Mouse (Mus musculus): Measurements from ENCODE around the gene Fam222b. TPM values are rescaled to one million over a fixed set of nuclear protein-coding genes. Genes with fewer than 3 reads are reported as not detected.
"Not testable (repeated sequence)": the region's sequence is repeated elsewhere in the genome, so short reads cannot be mapped to it uniquely, and the experiment has no call there.

The Fam222b gene
- polyA plus RNA-seq, 1 experiment from 2014 or later: 24.2 TPM

DNA sequence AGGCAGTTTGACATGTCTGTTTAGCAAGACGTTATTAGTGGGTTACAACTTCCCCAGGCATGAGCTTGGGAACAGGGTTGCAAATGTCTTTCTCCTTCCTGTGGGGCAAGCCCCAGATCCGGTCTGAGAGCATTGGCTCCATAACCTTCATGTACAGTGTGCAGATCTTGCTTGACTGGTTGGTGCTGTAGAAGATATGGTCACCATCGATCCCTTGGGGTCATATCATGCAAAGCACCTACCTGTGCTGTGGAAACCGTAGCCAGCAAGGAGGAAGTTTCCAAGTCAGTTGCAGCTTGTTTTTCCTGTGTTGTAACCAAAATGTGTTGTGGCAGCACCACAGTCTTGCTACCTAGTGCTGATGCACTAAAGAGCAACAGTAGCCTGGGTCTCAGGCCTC is 32.3 kb downstream of the Fam222b start:
- H3K36me3 ChIP-seq (replicated peaks): peaks cover 41% of the 10 kb centered on the region
- WGBS: 97% methylated on average over 4 of the region's 4 CpGs
- DNase-seq (ENCODE audit: extremely low spot score, low spot score): no peak
- H3K4me1 ChIP-seq: peaks cover 7% of the 10 kb centered on the region
- H3K9me3 ChIP-seq: no peaks in the 10 kb centered on the region
- H3K4me3 ChIP-seq: no peak overlapping the region
- H3K27ac ChIP-seq: no peak overlapping the region
- no peaks in the 10 kb centered on the region for H3K27me3 ChIP-seq (ENCODE audit: poor library complexity, severe bottlenecking)

DNA sequence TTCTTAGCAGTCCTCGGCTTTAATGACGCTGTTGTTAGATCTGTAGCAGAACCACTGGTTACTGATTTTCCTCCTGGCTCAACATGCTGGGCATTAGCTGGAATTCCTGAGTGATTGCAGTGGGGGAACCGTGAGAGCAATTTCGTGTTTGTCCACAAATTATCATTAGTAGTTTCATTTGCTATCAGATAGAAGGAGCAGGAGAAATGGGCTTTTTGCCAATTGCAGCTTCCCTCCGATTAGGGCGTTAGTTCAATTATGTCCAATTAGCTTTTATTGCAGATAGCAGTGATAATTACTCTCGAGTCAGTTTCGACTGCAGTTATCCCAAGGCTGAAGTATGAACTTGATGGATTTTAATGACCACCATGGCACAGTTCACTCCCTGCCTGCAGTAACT is 35.0 kb downstream of the Fam222b start:
- Histone ChIP-seq H3K27me3 (ENCODE audit: poor library complexity, severe bottlenecking) (no peaks in the 10 kb centered on the region), H3K4me1 (peaks cover 7% of the 10 kb centered on the region), H3K9me3 (no peaks in the 10 kb centered on the region), H3K4me3 (no peak overlapping the region), H3K27ac (no peak overlapping the region), H3K36me3 (replicated peaks) (peaks cover 35% of the 10 kb centered on the region)
- DNase-seq (ENCODE audit: extremely low spot score, low spot score): no peak
- 94% methylated on average over 8 of the region's 8 CpGs for WGBS

DNA sequence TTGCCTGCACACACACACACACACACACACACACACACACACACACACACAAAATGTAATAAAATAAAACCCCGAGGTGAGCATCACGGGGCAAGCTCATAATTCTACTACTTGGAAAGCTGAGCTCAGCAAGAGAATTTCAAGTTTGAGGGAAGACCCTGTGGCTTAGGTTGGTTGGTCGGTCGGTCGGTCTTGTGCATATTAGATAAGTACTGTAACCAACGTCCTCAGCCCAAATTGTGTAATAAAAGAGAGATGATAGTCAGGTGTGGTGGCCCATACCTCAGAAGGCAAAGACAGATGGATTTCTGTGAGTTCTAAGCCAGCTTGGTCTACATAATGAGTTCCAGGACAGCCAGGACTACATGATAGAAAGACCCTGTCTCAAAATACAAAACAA is 39.5 kb downstream of the Fam222b start:
- H3K4me3 ChIP-seq: no peak overlapping the region
- 0 out of 2 replicates have a peak, but pooled peaks cover 4% of the 10 kb centered on the region for H3K4me1 ChIP-seq
- peaks cover 27% of the 10 kb centered on the region for H3K36me3 ChIP-seq (replicated peaks)
- no peaks in the 10 kb centered on the region for H3K9me3 ChIP-seq
- H3K27me3 ChIP-seq (ENCODE audit: poor library complexity, severe bottlenecking): no peaks in the 10 kb centered on the region
- 97% methylated on average over 6 of the region's 6 CpGs for WGBS
- DNase-seq (ENCODE audit: extremely low spot score, low spot score): no peak
- H3K27ac ChIP-seq: no peak overlapping the region

DNA sequence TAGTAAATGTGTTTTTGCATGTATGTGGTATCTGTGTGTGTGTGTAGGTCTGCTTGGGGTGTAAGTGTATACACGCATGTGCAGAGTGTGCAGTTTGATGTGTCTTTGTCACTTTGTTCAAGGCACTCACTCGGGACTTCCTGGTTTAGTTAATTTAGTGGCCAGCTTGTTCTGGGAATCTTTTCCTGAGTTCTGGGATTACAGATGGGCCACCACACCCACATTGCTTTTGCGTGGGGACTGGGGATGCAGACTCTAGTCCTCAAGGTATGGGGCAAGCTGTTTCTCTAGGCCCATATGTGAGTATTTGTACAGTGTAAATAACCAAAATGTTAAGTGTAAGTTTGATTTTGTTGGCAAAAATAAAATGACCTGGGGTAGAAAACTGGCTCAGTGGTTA is 39.9 kb downstream of the Fam222b start:
- 82% methylated on average over 3 of the region's 3 CpGs for WGBS
- no peaks in the 10 kb centered on the region for H3K9me3 ChIP-seq
- no peak overlapping the region for H3K4me3 ChIP-seq
- no peaks in the 10 kb centered on the region for H3K27me3 ChIP-seq (ENCODE audit: poor library complexity, severe bottlenecking)
- DNase-seq (ENCODE audit: extremely low spot score, low spot score): no peak
- 0 out of 2 replicates have a peak, but pooled peaks cover 4% of the 10 kb centered on the region for H3K4me1 ChIP-seq
- peaks cover 23% of the 10 kb centered on the region for H3K36me3 ChIP-seq (replicated peaks)
- no peak overlapping the region for H3K27ac ChIP-seq

DNA sequence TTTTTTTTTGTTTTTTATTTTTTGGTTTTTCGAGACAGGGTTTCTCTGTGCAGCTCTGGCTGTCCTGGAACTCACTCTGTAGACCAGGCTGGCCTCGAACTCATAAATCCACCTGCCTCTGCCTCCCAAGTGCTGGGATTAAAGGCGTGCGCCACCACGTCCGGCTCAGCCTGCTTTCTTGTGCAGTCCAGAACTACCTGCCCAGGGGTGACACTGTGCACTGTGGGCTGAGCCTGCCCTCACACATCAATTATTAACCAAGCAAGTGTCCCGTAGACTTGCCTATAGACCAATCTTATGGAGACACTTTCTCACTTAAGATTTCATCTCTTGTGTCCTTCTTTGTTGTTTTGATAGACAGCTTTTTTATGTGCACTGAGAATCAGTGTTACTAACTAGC is 40.9 kb downstream of the Fam222b start:
- not testable (repeated sequence) for H3K4me3 ChIP-seq; H3K27me3 ChIP-seq (ENCODE audit: poor library complexity, severe bottlenecking); H3K9me3 ChIP-seq; DNase-seq (ENCODE audit: extremely low spot score, low spot score); H3K4me1 ChIP-seq; H3K27ac ChIP-seq
- WGBS: 94% methylated on average over 7 of the region's 7 CpGs
- H3K36me3 ChIP-seq (replicated peaks): peaks cover 17% of the 10 kb centered on the region

DNA sequence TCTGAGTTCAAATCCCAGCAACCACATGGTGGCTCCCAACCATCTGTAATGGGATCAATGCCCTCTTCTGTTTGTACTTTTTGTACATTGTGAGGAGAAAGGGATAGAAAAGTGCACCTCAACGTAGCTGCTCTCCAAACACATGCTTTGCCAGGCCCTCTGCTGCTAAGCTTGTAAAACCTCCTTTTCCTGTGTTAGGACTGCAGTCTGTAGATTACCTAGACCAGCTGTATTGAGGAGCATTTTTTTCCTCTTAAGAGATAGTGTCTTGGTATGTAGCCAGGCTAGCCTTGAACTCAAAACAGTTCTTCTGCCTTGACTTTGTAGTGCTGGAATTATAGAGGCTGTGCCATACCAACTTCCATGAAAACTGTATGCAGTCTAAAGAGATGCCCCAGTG is 41.7 kb downstream of the Fam222b start:
- Histone ChIP-seq H3K9me3 (no peaks in the 10 kb centered on the region), H3K27ac (no peak overlapping the region), H3K36me3 (replicated peaks) (peaks cover 11% of the 10 kb centered on the region), H3K4me1 (0 out of 2 replicates have a peak, but pooled peaks cover 4% of the 10 kb centered on the region), H3K27me3 (ENCODE audit: poor library complexity, severe bottlenecking) (no peaks in the 10 kb centered on the region), H3K4me3 (no peak overlapping the region)
- 94% methylated on average over 1 of the region's 1 CpGs for WGBS
- DNase-seq (ENCODE audit: extremely low spot score, low spot score): no peak

DNA sequence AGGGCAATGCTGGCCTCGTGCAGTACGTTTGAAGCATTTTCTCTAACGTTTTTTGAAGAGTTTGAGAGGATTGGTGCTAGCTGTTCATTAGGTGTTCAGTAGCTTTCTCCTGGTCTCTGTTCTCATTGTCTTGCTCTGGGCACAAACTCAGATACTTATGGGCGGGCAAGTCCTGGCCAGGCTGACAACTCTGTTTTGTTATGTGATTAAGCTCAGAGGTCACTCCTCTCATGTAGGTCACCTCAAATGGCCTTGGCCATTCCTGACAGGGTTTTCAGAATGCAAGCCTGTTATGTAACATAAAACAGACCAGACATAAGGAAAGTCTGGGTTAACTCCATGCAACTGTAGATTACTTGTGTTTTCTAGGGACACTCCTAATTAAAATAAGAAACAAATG is 43.1 kb downstream of the Fam222b start:
- 80% methylated on average over 4 of the region's 4 CpGs for WGBS
- H3K36me3 ChIP-seq (replicated peaks): peaks cover 2% of the 10 kb centered on the region; the same call in 1 of the 2 replicates
- no peak overlapping the region for H3K4me3 ChIP-seq
- no peaks in the 10 kb centered on the region for H3K9me3 ChIP-seq
- no peak overlapping the region for H3K27ac ChIP-seq
- no peaks in the 10 kb centered on the region for H3K27me3 ChIP-seq (ENCODE audit: poor library complexity, severe bottlenecking)
- DNase-seq (ENCODE audit: extremely low spot score, low spot score): no peak
- 0 out of 2 replicates have a peak, but pooled peaks cover 4% of the 10 kb centered on the region for H3K4me1 ChIP-seq

DNA sequence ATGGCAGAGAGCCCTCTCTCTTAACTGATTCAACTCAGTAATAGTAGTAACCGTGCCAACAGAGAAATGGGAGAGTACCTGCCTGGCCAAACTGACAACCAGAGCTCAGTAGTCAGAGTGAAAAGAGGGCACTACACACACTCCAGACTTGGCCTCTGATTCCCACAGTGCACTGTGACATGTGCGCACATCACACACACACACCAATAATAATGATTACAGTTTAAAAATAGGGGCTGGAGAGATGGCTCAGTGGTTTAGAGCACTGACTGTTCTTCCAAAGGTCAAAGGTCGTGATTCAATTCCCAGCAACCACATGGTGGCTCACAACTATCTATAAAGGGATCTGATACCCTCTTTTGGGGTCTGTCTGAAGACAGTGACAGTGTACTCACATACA is 43.6 kb downstream of the Fam222b start:
- no peaks in the 10 kb centered on the region for H3K9me3 ChIP-seq
- H3K27me3 ChIP-seq (ENCODE audit: poor library complexity, severe bottlenecking): no peaks in the 10 kb centered on the region
- H3K4me1 ChIP-seq: 0 out of 2 replicates have a peak, but pooled peaks cover 4% of the 10 kb centered on the region
- no peak overlapping the region for H3K27ac ChIP-seq
- WGBS: 92% methylated on average over 3 of the region's 3 CpGs
- no peak for DNase-seq (ENCODE audit: extremely low spot score, low spot score)
- H3K36me3 ChIP-seq (replicated peaks): peaks cover 5% of the 10 kb centered on the region
- H3K4me3 ChIP-seq: no peak overlapping the region

DNA sequence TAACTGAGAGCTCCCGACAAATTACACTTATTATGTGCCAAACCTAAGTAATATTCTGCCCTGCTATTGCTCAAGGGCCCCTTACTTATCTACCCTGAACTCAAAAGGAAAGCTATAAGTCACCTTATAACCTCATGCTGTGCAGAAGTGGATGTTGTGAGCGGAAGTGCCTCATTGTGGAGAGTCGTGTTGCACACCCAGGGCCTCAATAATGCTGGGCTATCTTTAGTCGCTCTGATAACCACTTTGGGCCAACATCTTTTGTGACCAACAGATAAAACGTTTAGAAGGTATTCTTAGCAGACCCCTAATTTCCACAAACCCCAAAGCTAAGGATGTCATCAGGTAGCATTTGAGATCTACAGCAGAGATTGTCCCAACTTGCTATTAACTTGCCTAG is 46.2 kb downstream of the Fam222b start:
- peaks cover 29% of the 10 kb centered on the region for H3K36me3 ChIP-seq (replicated peaks)
- no peak for DNase-seq (ENCODE audit: extremely low spot score, low spot score)
- H3K9me3 ChIP-seq: no peaks in the 10 kb centered on the region
- H3K4me1 ChIP-seq: 0 out of 2 replicates have a peak, but pooled peaks cover 4% of the 10 kb centered on the region
- no peak overlapping the region for H3K27ac ChIP-seq
- no peaks in the 10 kb centered on the region for H3K27me3 ChIP-seq (ENCODE audit: poor library complexity, severe bottlenecking)
- WGBS: 83% methylated on average over 5 of the region's 5 CpGs
- H3K4me3 ChIP-seq: no peak overlapping the region

DNA sequence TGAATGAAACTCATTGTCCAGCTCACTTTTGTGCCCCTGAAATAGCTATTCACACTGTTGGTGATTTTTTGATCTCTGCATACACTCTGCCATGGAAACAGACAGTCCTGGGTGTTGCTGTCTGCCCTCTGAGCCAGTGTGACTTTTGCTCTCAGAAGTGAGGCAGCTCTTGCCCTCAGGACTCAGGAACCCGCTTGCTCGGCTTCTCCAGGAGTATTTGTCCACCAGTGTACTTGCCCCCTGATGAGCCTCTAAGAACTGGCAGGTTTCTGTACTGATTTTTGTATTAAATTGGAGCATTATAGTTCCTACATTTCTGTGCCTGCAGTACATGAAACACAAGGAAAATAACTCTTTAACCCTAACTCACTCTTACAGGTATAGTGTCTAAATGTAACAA is 49.1 kb downstream of the Fam222b start:
- H3K36me3 ChIP-seq (replicated peaks): peaks cover 58% of the 10 kb centered on the region

DNA sequence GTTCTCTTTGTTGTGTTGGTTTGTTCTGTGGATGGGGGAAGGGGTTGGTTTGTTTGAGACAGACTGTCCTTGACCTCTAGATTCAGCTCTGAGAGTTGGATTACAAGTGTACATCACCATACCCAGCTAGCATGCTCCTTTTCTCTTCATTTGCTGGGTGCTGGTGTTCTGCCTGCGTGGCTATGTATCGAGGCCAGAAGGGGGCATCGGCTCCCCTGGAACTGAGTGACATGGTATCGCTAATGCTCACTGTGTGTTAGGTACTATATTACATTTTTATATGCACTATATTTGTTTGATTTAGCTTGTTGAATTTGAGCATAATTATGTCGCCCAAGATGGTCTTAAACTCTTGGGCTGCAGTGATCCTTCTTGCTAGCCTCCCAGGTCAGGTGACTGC is 51.7 kb downstream of the Fam222b start:
- no peak overlapping the region for H3K27ac ChIP-seq
- no peak overlapping the region for H3K4me3 ChIP-seq
- H3K9me3 ChIP-seq: no peaks in the 10 kb centered on the region
- H3K36me3 ChIP-seq (replicated peaks): peaks cover 82% of the 10 kb centered on the region
- H3K4me1 ChIP-seq: no peaks in the 10 kb centered on the region
- DNase-seq (ENCODE audit: extremely low spot score, low spot score): no peak
- H3K27me3 ChIP-seq (ENCODE audit: poor library complexity, severe bottlenecking): no peaks in the 10 kb centered on the region
- WGBS: 91% methylated on average over 5 of the region's 5 CpGs

More for the DNA sequence above, 49.1 kb downstream of the Fam222b start:
- Histone ChIP-seq H3K9me3 (no peaks in the 10 kb centered on the region), H3K27ac (no peak overlapping the region), H3K27me3 (ENCODE audit: poor library complexity, severe bottlenecking) (no peaks in the 10 kb centered on the region), H3K4me3 (no peak overlapping the region), H3K4me1 (no peaks in the 10 kb centered on the region)
- WGBS: 90% methylated on average over 2 of the region's 2 CpGs
- no peak for DNase-seq (ENCODE audit: extremely low spot score, low spot score)

DNA sequence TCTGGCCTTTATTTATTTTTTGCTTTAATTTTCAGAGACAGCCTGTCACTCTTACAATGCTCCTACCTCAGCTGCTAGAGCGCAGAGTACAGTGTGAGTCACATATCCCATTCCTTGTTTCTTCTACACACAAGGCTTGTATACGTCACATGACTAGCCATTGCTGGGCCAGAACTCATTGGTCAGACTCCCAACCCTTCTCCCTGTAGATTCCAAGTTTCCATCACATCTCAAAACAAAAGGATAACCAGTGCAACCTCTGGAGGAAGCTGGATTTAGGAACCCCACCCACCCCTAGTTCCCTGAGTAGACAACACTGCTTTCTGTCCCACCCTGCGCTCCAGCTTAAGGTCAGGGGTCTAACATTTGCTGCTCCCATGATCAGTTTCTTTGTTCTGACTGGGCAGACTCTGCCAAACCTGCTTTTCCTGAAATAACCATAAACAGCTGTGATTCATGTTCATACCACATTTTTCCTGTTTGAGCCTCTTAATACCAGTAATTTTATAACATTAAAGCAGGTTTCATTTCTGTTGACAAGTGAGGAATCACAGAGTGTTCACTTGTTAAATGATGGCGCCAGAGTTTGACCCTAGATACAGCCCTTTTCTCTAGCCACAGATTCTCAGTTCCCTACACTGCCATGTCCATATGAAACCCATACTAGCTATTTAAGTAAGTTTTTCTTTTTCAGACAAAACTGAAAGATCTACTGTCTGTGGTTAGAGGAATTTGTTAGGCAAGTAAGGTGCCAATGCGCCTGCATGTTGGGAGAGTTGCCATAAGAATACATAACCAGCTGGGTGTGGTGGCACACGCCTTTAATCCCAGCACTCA is 52.5 kb downstream of the Fam222b start:
- Histone ChIP-seq H3K4me1 (no peaks in the 10 kb centered on the region), H3K27ac (no peak overlapping the region), H3K4me3 (no peak overlapping the region), H3K36me3 (replicated peaks) (peaks cover 88% of the 10 kb centered on the region), H3K27me3 (ENCODE audit: poor library complexity, severe bottlenecking) (no peaks in the 10 kb centered on the region), H3K9me3 (no peaks in the 10 kb centered on the region)
- 93% methylated on average over 6 of the region's 6 CpGs for WGBS
- no peak for DNase-seq (ENCODE audit: extremely low spot score, low spot score)

DNA sequence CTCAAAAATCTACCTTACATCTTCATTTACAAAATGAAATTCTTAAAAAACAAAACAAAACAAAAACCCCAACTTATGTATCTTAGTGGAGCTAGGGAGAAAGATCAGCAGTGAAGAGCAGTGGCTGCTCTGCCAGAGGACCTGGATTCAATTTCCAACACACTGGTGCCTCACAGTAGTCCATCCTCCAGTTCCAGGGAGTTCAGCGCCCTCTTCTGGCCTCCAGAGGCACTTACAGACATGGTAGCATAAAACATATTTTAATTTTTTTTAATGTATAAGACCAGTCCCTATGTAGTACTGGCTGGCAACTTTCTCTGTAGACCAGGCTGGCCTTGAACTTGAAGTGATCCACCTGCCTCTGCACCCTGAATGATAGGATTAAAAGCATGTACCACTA is 56.7 kb downstream of the Fam222b start:
- Histone ChIP-seq H3K36me3 (replicated peaks) (peaks cover 96% of the 10 kb centered on the region), H3K27ac (no peak overlapping the region), H3K4me1 (no peaks in the 10 kb centered on the region; the same call in 1 of the 2 replicates), H3K4me3 (no peak overlapping the region), H3K27me3 (ENCODE audit: poor library complexity, severe bottlenecking) (no peaks in the 10 kb centered on the region), H3K9me3 (no peaks in the 10 kb centered on the region)
- 43% methylated on average over 1 of the region's 1 CpGs for WGBS
- no peak for DNase-seq (ENCODE audit: extremely low spot score, low spot score)
